Mouse (Mus musculus) midbrain, embryonic 10.5 days (tissue): ENCODE measurements around the gene Pglyrp2. TPM values are rescaled to one million over a fixed set of nuclear protein-coding genes. Genes with fewer than 3 reads are reported as not detected.
A peak's percentile ranks its signal among the peaks of the same experiment; 100 is the strongest.

ENCODE experiments used
- DNase-seq: peaks from one replicate; pipeline ENCODE4 v3.0.0-alpha.2; 2017; ENCODE audit warnings: low spot score
- H3K27ac ChIP-seq: fragments of 300-500 bp; sonication (generic); replicated peaks from 2 replicates; pipeline ENCODE4 v1.5.1; 2016; ENCODE audit warnings: mild to moderate bottlenecking
- H3K27me3 ChIP-seq: fragments of 300-500 bp; sonication (generic); 2 replicates; pipeline ENCODE4 v1.6.1; 2016; ENCODE audit warnings: low read depth, mild to moderate bottlenecking; ENCODE audit not compliant: poor library complexity, severe bottlenecking
- H3K36me3 ChIP-seq: fragments of 300-500 bp; sonication (generic); 2 replicates; pipeline ENCODE4 v1.6.1; 2016; ENCODE audit warnings: mild to moderate bottlenecking, moderate library complexity
- H3K4me1 ChIP-seq: fragments of 300-500 bp; sonication (generic); 2 replicates; pipeline ENCODE4 v1.6.1; 2016
- H3K4me3 ChIP-seq: fragments of 300-500 bp; sonication (generic); 2 replicates; pipeline ENCODE4 v1.5.1; 2016; ENCODE audit warnings: mild to moderate bottlenecking, moderate library complexity
- H3K9me3 ChIP-seq: fragments of 300-500 bp; sonication (generic); replicated peaks from 2 replicates; pipeline ENCODE4 v1.6.1; 2016; ENCODE audit warnings: mild to moderate bottlenecking
- WGBS: fragments of 180-500 bp; shearing (Covaris S2); methylation state at CpG from one replicate; pipeline ENCODE4 v1.1.7; 2016; 5-methylcytosine and 5-hydroxymethylcytosine counted together
- polyA plus RNA-seq: library from polyadenylated mRNA; unstranded; fragments of >200 nt; fragmentation: Nextera tagmentation; extraction: Ambion mirVana; gene quantifications from 2 replicates; pipeline ENCODE4 v1.2.1, GENCODE M21; 2016

Gene Pglyrp2
- polyA plus RNA-seq, 1 experiment from 2014 or later, result not detected

DNA sequence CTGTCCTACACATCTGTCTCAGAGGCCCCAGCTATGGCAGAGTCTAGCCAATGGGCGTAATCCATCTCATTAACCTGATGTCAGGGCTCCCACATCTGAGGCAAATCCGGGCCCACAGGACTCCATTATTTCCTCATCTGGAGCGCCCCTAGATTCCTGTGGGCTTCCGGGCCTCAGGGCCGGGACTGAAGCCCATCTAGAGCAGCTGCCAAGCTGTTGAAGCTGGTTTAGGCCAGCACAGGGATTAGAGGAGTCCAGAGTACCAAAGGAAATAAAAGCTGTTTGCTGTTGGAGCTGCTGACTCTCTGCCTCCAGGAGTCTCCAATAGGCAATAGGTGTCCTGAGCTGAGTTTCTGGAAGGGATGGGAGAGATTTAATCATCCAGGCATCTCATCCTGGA lies 11.2 kb upstream of the Pglyrp2 start:
- no peak overlapping the region for H3K4me3 ChIP-seq
- H3K4me1 ChIP-seq, result no peaks in the 10 kb centered on the region
- no peaks in the 10 kb centered on the region for H3K27me3 ChIP-seq
- no peak overlapping the region for H3K27ac ChIP-seq
- no peaks in the 10 kb centered on the region for H3K9me3 ChIP-seq
- WGBS, result 75% methylated on average over 5 of the region's 5 CpGs
- no peak for DNase-seq
- H3K36me3 ChIP-seq, result no peaks in the 10 kb centered on the region

DNA sequence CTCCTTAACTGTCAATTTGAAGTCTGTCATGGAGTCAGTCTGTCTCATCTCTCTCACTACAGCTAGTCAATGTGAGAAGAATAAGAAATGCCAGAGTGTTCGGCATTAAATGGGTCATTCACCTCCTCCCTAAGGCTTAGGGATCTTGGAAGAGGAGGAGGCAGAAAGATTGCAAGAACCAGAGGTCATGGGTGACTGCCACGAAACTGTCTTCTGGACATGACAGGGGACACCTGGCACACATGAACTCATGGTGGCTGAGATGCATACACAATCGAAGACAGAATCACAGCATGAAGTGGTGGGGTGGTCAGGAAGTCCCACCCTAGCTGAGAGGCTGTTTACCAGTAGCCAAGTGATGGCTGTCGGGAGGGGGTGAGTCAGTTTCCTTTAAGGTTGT lies 10.4 kb upstream of the Pglyrp2 start:
- Histone ChIP-seq H3K4me3 (no peak overlapping the region), H3K4me1 (no peaks in the 10 kb centered on the region), H3K27ac (no peak overlapping the region), H3K27me3 (no peaks in the 10 kb centered on the region), H3K36me3 (no peaks in the 10 kb centered on the region), H3K9me3 (no peaks in the 10 kb centered on the region)
- no peak for DNase-seq
- WGBS, result 83% methylated on average over 4 of the region's 4 CpGs

DNA sequence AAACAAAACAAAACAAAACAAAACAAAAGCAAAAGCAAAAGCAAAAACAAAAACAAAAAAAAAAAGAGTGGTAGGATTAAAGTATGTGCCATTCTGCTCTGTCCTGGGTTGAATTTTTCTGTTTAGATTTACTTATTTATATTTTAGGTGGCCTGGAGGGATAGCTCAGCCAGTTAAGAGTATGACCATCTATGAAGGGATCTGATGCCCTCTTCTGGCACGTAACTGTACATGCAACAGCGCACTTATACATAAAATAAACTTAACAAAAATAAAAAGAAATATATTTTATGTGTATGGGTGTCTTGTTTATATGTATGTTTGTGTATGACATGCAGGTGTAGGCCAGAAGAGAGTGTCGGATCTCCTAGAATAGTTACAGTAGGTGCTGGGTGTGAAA lies 8.0 kb upstream of the Pglyrp2 start:
- no peak for DNase-seq
- Histone ChIP-seq H3K36me3 (no peaks in the 10 kb centered on the region), H3K9me3 (no peaks in the 10 kb centered on the region), H3K4me3 (no peak overlapping the region), H3K27me3 (no peaks in the 10 kb centered on the region), H3K27ac (no peak overlapping the region), H3K4me1 (no peaks in the 10 kb centered on the region)
- WGBS, result 51% methylated on average over 3 of the region's 3 CpGs

DNA sequence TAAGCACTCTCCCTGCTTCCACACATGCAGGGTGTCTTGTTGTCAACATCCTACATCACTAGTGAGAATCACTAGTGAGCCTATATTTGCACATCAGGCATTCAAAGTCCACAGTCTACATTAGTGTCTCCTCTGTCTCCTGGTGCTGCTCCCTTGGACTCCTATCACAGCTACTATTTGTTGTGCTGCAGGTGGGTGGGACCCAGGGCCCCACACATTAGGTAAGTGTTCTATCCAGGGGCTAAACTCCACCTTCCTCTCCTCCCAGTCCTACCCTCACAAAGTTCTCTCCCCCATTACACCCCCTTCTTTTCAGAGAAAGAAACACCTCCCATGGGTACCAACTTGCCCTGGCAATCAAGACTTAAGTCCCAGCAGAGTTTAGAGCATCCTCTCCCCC lies 2.6 kb upstream of the Pglyrp2 start:
- no peak overlapping the region for H3K27ac ChIP-seq
- no peaks in the 10 kb centered on the region for H3K9me3 ChIP-seq
- no peaks in the 10 kb centered on the region for H3K27me3 ChIP-seq
- H3K4me3 ChIP-seq, result no peak overlapping the region
- DNase-seq, result no peak
- no peaks in the 10 kb centered on the region for H3K36me3 ChIP-seq
- no peaks in the 10 kb centered on the region for H3K4me1 ChIP-seq

DNA sequence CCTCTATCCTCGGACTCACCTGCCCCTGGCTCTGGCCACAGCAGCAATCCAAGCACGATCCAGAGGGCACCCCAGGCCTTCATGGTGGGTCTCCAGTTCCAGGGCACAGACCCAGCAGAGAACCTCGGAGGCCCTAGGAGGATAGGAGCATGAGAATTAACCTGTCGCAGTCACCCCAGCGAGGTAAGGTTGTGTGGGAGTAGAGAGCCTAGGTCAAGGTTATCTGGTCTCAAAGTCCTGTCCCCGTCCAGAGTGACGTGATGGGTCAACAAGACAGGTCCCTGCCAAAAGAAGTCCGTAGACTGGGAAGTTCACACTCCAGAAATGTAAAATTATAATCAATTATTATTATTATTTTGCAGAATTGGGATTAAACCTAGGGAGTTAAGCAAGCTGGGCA lies 3.2 kb downstream of the Pglyrp2 start:
- WGBS, result 87% methylated on average over 8 of the region's 8 CpGs
- no peak overlapping the region for H3K4me3 ChIP-seq
- H3K27ac ChIP-seq, result no peak overlapping the region
- no peaks in the 10 kb centered on the region for H3K36me3 ChIP-seq
- DNase-seq, result no peak
- no peaks in the 10 kb centered on the region for H3K4me1 ChIP-seq
- no peaks in the 10 kb centered on the region for H3K9me3 ChIP-seq
- H3K27me3 ChIP-seq, result peaks cover 16% of the 10 kb centered on the region

DNA sequence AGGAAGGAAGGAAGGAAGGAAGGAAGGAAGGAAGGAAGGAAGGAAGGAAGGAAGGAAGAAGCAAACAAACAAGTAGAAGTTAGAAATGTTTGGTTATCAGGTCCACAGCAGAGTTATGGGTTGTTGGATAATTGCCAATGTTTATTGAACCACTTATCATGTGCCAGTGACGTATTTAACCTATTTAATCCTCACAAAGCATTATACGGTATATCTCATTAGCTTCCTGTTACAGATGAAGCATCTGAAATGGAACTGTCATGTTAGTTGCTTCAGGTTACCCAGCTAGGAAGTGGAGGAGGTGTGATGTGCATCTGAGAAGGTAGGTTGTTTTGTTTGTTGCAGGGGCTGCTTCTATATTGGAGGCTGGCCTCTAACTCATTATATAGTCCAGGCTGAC lies 4.0 kb downstream of the Pglyrp2 start:
- WGBS, result 82% methylated on average over 2 of the region's 2 CpGs
- Histone ChIP-seq H3K27me3 (peaks cover 24% of the 10 kb centered on the region), H3K9me3 (no peaks in the 10 kb centered on the region), H3K4me1 (no peaks in the 10 kb centered on the region), H3K27ac (no peak overlapping the region), H3K36me3 (no peaks in the 10 kb centered on the region), H3K4me3 (no peak overlapping the region)
- DNase-seq, result no peak

DNA sequence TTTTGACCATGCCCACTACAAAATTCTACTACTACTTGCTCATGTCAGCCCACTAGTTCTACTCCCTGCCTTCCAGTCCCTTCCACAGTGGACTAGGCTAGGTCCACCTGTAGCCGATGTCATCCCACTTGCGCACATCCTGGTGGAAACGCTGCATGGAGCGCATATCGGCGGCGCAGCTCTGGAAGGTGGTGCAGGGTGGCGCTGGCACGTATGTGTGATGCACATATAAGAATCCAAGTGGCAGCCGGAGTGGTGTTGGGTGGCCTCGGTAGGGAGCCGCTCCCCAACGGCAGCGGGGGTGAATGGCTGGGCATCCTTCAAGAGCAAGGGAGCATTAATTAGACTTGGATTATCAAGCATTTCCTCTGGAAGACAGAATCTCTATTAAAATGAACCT lies 7.2 kb downstream of the Pglyrp2 start:
- whole genome bisulfite sequencing, result 94% methylated on average over 14 of the region's 14 CpGs

DNA sequence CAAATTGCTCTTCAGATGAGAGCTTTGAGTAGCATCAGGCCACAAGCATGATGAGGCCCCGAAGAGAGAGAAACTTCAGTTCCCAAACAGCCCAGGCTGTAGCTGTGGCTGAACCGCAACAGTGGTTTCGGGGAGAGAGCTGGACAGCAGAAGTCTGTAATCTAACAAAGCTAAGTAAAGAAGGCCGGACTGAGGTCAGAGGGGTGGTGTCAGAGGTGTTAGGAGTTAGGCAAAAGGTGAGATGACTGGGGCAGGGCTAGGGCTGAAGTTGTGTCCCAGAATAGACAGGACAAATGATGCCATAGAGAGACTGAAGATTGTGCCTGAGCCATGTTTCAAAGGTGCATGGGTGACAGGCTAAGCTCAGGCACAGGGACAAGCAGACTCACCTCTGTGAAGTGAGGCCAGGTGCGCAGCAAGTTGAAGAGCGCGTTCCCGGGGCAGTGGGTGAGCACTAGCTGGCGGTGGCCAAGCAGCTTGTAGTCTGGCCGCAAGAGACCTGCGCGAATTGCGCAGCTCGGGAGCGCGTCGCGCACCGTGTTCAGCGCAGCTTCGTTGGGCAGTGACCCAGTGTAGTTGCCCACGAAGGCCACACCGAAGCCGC lies 8.4 kb downstream of the Pglyrp2 start:
- no peaks in the 10 kb centered on the region for H3K4me1 ChIP-seq
- peaks cover 27% of the 10 kb centered on the region for H3K27me3 ChIP-seq
- no peak overlapping the region for H3K4me3 ChIP-seq
- no peaks in the 10 kb centered on the region for H3K9me3 ChIP-seq
- DNase-seq, result no peak
- no peak overlapping the region for H3K27ac ChIP-seq
- no peaks in the 10 kb centered on the region for H3K36me3 ChIP-seq
- 43% methylated on average over 24 of the region's 24 CpGs for WGBS

More for the DNA sequence above, 7.2 kb downstream of the Pglyrp2 start:
- Histone ChIP-seq H3K4me3 (no peak overlapping the region), H3K4me1 (no peaks in the 10 kb centered on the region), H3K9me3 (no peaks in the 10 kb centered on the region), H3K27ac (no peak overlapping the region), H3K27me3 (peaks cover 27% of the 10 kb centered on the region), H3K36me3 (no peaks in the 10 kb centered on the region)
- no peak for DNase-seq

DNA sequence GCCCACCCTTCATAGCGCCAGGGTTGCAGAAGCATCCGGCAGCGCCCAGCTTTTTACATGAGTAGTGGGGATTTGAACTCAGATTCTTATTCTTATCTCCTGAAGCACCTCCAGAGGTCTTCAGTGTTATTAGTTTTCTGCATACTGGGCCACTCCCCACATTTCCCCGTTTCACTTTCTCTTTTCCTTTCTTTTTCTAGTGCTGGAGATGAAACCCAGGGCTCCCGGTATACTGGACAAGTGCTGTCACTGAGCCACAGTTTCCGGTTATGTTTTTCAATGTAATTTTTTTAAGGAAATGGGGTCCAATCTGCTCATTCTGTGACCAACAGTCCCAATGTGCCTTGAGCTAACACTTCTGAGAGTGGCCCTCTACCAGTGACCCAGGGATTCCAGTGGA lies 12.1 kb downstream of the Pglyrp2 start:
- Histone ChIP-seq H3K4me1 (no peaks in the 10 kb centered on the region), H3K9me3 (no peaks in the 10 kb centered on the region), H3K27ac (no peak overlapping the region), H3K4me3 (no peak overlapping the region), H3K27me3 (peaks cover 22% of the 10 kb centered on the region), H3K36me3 (no peaks in the 10 kb centered on the region)
- WGBS, result 90% methylated on average over 6 of the region's 6 CpGs
- no peak for DNase-seq

DNA sequence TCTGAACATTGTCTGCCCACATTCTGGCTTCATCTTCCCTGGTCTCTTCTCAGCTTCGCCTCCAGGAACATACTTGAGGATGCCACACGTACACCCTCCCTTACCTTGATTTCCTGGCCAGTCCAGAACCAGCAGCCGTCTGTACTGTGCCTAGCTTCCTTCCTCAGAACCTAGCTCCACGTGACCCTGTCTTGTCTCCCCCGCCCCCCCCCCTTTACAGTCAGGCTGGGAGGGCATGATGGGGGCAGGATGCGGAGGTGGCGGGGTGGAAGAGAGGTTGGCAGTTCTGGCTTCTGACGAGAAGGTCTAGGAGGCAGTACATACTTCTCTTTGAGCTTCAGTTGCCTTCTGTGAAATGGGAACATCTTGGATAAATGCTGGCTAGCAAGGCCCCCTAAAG lies 20.6 kb downstream of the Pglyrp2 start, which contains the start of gene Rasal3:
Gene Rasal3, minus strand, starts transcription at position 167 of the 400 bp plus-strand sequence.
- WGBS, result 84% methylated on average over 8 of the region's 8 CpGs
- H3K36me3 ChIP-seq, result no peaks in the 10 kb centered on the region
- H3K27ac ChIP-seq, result no peak within 1 kb of the TSS
- no peak within 1 kb of the TSS for H3K4me3 ChIP-seq
- no peaks in the 10 kb centered on the region for H3K9me3 ChIP-seq
- no peaks in the 10 kb centered on the region for H3K4me1 ChIP-seq
- peaks cover 14% of the 10 kb centered on the region for H3K27me3 ChIP-seq
- no peak for DNase-seq

DNA sequence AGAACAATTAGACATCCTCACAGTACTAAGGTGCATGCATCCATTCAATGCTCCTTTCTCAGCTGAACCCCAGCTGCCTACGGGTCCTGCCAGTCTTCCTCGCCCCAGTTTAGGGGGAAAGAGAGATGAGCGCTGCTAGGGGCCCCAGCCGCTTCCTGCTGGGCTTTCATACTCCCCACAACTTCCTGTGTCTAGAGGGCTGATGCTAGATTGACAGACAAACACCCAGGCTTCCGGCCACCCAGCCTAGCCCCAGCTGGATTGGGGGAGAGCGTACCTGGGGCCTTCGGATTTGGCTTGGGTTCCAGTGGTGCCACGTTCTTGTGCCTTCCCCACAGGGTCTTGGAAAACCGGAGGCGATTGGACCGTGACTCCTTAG lies 21.2 kb downstream of the Pglyrp2 start:
- Histone ChIP-seq H3K36me3 (no peaks in the 10 kb centered on the region), H3K27ac (no peak overlapping the region), H3K4me1 (no peaks in the 10 kb centered on the region), H3K27me3 (peaks cover 20% of the 10 kb centered on the region), H3K4me3 (no peak overlapping the region), H3K9me3 (no peaks in the 10 kb centered on the region)
- 82% methylated on average over 11 of the region's 11 CpGs for WGBS
- no peak for DNase-seq

DNA sequence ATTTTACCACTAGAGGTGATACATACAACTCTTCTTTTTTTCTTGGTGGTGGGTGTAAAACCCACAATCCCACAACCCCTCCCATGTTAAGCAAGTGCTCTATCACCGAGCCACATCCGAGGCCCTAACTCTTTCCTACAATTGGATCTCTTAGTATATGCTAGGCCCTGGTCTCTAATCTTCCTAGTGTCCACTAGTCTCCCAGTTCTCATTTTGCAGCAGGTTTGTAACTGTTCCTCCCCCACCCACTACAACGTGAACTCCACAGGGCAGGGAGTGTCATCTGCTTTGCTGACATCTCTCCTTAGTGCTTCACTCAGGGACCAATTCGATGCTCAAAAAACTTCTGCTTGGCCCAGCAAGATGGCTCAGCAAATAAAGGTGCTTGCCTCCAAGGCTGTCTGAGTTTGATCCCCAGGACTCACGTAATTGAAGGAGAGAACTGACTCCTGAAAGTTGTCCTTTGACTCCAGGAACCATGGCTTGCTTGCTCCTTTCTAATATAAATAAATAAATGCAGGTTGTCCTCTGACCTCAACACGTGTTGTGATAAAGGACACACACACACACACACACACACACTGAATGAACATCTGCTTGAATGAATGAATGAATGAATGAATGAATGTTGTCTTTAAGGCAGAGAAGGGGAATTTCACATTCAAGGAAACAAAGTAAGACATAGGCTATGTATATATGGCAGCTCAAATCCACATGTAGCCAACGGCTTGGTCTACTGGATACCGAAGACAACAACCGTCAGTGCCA lies 21.8 kb downstream of the Pglyrp2 start:
- Histone ChIP-seq H3K36me3 (no peaks in the 10 kb centered on the region), H3K27me3 (peaks cover 26% of the 10 kb centered on the region), H3K27ac (no peak overlapping the region), H3K4me1 (no peaks in the 10 kb centered on the region), H3K9me3 (no peaks in the 10 kb centered on the region), H3K4me3 (no peak overlapping the region)
- WGBS, result 84% methylated on average over 9 of the region's 9 CpGs
- DNase-seq, result no peak

DNA sequence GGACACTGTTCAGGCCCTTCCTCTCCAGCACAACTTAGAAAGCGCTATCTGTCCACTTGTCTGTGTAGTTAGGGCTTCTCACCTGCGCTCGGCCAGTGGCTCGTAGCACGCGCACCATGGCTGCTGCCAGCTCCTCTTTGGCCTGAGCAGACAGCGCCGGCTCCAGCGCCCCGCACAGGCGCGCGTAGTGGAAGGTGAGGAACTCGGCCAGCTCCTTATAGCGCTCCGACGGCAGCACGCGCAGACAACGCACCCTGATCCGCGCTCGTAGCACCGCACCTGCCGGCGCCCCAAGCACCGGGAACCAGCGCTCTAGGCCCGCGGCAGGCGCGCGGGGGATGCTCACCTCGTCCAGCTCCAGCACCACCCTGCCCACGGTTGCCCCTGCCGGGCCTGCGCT lies 27.7 kb downstream of the Pglyrp2 start:
- DNase-seq, result no peak
- 4% methylated on average over 37 of the region's 37 CpGs for WGBS
- Histone ChIP-seq H3K9me3 (no peaks in the 10 kb centered on the region), H3K4me3 (peak overlapping the region; percentile 35), H3K27ac (no peak overlapping the region), H3K27me3 (peaks cover 85% of the 10 kb centered on the region), H3K36me3 (no peaks in the 10 kb centered on the region), H3K4me1 (peaks cover 17% of the 10 kb centered on the region)
